Mouse (Mus musculus) liver, postnatal 0 days (tissue): ENCODE data around the gene Gm20388.

Experiments
- CTCF ChIP-seq: sonication (generic); IDR thresholded peaks from 2 replicates; pipeline ENCODE4 v1.5.1; 2016; ENCODE audit warnings: antibody characterized with exemption, low read depth
- EP300 ChIP-seq: IDR thresholded peaks from 2 replicates; pipeline ENCODE4 v1.6.1; 2016; ENCODE audit warnings: antibody characterized with exemption, low read depth, mild to moderate bottlenecking

GRCm38 (mm10) chr8:120684082-120684481 lies 773.4 kb downstream of the Gm20388 start:
- TF ChIP-seq CTCF: no peak
- no peak for TF ChIP-seq EP300
